Mouse (Mus musculus): ENCODE results near the gene Atg2a.
A peak's percentile ranks its signal among the peaks of the same experiment; 100 is the strongest.
"Not testable (repeated sequence)": the region's sequence is repeated elsewhere in the genome, so short reads cannot be mapped to it uniquely, and the experiment has no call there.

The Atg2a gene

DNA sequence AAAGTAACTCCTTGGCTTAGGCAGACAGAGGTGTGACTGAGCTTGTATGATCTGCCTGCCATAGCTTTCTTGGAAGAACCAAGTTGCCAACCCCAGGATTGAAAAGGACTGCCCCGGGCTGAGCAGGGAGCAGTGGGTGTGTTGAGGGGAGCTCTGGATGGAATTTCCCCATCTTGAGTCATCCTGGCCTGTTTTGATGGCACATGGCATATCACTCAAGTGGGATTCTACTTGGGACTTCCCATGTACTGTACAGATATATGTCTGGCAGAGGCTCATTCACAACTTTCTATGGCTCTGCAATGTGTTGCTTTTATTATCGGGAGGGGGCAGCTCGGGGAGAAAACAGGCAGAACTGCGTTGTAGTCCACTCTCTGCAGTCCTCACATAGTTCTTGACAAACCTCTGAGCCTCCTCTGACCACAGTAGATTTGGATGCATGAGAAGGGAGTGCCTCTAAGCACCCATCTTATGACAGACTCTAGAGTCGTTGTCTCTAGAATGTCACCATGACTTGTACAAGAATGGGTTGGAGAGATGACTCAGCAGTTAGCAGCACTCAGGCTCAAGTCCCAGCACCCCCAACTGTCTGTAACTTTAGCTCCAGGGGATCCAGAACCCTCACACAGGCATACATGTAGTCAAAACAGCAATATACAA lies 55.2 kb downstream of the Atg2a start:
- no peak for DNase-seq (ENCODE audit: low read depth, low spot score)

DNA sequence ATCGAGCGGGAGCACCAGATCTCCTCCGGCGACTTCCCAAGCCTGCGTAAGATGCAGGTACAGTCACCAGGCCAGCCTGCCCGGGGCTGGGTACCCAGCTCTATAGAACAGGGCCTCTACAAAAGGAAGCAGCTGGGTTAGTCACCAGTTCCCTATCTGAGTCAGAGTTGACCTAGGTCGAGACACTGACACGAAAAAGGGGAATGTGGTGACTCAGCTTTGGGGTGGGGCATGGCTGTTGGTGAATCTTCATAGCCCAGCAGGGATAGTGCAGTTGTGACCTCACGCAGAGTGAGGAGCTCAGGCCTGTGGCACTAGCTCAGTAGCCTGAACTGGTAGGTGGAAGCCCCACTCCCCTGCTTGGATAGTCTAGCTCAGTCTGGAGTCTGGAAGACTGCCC lies 56.2 kb downstream of the Atg2a start:
- peak; percentile 76 for DNase-seq (ENCODE audit: low read depth, low spot score)

DNA sequence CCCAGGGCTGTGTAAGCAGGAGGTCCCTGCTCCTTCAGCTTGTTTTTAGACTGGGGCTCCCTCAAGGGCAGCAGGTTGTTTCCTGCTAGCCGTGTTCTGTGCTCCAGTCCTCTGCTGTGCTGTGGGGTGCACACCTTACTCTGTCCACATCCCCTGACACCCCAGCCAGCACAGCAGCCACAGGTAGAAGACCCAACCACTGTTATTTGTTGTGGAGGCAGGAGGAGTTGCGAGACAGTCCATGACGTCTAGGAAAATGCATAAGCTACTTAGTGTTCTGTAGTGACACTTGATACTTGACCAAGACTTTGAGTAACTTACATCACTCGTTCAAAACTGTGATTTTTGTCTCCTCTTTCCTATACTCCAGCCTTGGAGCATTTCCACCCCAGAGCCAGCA lies 57.5 kb downstream of the Atg2a start:
- DNase-seq (ENCODE audit: low read depth, low spot score), result no peak

DNA sequence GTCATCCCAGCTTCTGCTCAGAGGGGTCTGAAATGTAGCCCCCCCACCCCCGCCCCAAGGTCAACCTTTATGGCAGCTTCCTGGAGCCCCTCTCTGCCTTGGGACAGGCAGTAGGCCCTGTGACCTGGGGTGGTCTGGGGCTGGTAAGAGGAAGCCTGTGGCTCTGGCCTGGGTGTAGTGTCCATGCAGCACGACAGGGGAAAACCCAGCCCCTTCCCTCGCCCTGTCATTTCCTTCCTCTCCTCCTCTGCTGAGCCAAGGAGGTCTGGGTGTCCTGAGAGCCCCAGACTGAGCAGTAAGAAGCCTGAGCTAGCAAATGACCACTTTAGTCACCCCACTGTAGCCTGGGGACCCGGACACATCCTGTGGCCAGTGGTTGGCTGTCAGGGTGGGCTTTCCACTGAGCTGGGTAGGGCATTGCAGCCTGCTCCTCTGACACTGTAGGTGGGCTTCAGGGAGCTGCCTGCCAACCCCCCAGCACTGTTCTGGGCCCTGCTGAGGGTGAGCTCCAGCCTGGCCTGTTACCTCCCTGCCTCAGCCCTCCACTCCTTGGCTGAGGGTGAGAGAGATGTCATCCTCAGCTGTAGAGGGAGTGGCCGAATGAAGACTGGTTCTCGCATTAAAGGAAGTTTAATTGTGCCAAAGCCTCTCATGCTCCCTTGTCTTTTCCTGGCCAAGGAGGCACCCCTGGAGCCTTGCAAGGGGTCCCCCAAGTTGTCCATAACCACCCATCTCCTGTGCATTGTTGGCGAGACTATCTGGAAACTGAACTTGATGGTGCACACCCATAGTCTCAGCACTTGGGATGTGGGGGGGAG lies 58.2 kb downstream of the Atg2a start:
- DNase-seq (ENCODE audit: low read depth, low spot score), result no peak

DNA sequence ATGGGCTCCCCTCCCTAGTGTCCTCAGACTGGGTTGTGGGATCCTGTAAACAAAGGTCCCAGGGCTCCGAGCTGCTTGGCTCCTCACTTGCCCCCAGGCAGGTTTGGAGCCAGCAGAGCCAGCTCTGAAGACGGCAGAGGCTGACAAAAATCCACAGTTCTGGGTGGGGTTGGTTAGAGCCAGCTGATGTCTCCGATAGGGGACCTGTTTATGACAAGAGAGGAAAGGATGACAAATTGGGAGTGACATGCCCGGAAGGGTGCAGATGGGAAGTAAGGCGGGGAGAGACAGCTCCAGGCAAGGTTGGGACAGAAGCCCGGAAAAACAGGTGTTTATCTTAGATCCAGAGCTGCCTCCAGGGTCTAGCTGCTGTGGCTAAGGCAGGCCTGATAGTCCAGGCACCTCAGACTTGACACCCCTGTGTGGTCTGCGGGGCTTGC lies 59.0 kb downstream of the Atg2a start:
- DNase-seq (ENCODE audit: low read depth, low spot score), result no peak

DNA sequence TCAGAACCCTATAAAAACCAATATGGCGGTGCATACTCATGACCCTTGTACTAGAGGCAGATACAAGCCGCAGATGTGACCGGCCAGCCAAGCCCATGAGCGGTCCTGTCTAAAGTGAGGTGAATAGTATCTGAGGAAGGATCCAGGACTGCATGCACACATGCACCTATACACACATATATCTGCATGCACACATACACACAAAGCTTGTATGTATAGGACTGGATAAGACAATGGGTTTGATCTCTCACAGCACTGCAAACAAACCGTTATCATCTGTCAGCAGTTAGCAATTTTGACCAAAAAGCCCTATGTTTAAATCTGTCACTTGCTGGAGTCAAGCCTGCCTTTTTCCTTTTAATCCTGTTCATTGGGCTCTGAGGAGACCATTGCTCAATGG lies 60.6 kb downstream of the Atg2a start:
- DNase-seq (ENCODE audit: low read depth, low spot score), result no peak

DNA sequence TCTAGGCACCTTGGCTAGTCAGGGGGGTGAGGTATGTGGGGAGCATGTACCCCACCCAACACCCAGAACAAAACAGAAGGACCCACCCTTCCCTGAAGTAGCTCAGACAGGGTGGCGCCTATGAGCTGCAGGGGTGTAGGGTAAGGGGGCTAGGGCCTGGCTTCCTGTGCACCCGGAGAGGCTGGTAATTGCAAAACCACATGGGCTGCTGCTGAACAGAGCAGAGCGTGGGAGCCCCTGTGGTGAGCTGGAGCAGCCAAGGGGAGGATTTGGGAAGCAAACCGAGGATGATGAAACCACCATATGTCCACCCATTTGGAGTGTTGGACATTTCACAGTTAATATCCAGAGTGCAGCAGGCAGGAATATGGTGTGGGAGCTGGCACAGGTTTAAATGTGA lies 61.1 kb downstream of the Atg2a start:
- no peak for DNase-seq (ENCODE audit: low read depth, low spot score)

- no peak for DNase-seq (ENCODE audit: low read depth, low spot score)
These were observed 62.4 kb downstream of the Atg2a start for GRCm38 (mm10) chr19:6303831-6304230.

- DNase-seq (ENCODE audit: low read depth, low spot score), result peak; percentile 84
These were observed 63.5 kb downstream of the Atg2a start for GRCm38 (mm10) chr19:6304787-6305516.

- no peak for DNase-seq (ENCODE audit: low read depth, low spot score)
These were observed 64.1 kb downstream of the Atg2a start for GRCm38 (mm10) chr19:6305517-6306115.

- no peak for DNase-seq (ENCODE audit: low read depth, low spot score)
These were observed 64.7 kb downstream of the Atg2a start, which contains the start of gene Cdc42bpg for GRCm38 (mm10) chr19:6306137-6306551. Gene Cdc42bpg, plus strand, starts transcription at chr19:6306456.

DNA sequence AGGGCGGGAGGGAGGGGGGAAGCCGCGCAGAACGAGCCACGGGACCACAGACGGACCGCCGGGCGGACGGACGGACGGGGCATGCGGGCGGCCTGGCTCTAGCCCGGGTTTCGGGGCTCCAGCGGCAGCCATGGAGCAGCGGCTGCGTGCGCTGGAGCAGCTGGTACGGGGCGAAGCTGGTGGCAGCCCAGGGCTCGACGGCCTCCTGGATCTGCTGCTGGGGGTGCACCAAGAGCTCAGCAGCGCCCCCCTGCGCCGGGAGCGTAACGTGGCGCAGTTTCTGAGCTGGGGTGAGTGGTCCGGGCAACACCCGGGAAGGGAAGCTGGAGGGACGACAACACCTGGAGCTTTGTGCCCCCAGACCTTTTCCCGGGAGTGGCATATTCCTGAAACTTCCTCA lies 65.1 kb downstream of the Atg2a start:
- DNase-seq (ENCODE audit: low read depth, low spot score), result no peak

GRCm38 (mm10) chr19:6307733-6308531 lies 66.5 kb downstream of the Atg2a start:
- no peak for DNase-seq (ENCODE audit: low read depth, low spot score)

GRCm38 (mm10) chr19:6310181-6310580 lies 68.7 kb downstream of the Atg2a start:
- no peak for DNase-seq (ENCODE audit: low read depth, low spot score)

DNA sequence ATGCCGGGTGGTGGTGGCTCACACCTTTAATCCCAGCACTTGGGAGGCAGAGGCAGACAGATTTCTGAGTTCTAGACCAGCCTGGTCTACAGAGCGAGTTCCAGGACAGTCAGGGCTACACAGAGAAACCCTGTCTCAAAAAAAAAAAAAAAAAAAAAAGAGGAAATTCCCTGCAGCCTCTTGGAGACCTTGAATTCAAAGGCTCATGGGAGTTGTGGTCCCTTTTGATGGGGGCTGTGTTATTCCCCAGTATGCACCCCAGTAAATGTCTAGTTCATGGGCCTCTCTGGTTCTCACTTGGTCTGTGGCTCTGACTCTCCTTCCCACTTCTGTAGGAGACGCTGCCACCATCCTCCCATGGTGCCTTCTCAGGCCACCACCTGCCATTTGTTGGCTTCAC lies 70.3 kb downstream of the Atg2a start:
- not testable (repeated sequence) for DNase-seq (ENCODE audit: low read depth, low spot score)

All from skeletal muscle tissue, adult 2 months (tissue).